Mouse (Mus musculus) CD4-positive, CD25-positive, alpha-beta regulatory T cell, adult 4 months (primary cell): ENCODE results near the gene Tut1. TPM values are rescaled to one million over a fixed set of nuclear protein-coding genes. Genes with fewer than 3 reads are reported as not detected.
"Not testable (repeated sequence)": the region's sequence is repeated elsewhere in the genome, so short reads cannot be mapped to it uniquely, and the experiment has no call there.

Experiments used
- ATAC-seq: one replicate; pipeline ENCODE4 v1.8.0; 2017
- polyA plus RNA-seq, 2 experiments: library from polyadenylated mRNA; unstranded; fragments of 100-300 nt; shearing (Covaris generic); gene quantifications; one replicate each; pipeline ENCODE4 v1.2.1; 2017

Tut1 gene
- polyA plus RNA-seq, 2 experiments from 2014 or later, result 30.3 to 67.9 TPM

- peak; percentile 93 for ATAC-seq
These were observed 30.7 kb downstream of the Tut1 start for GRCm38 (mm10) chr19:8984255-8984868.

GRCm38 (mm10) chr19:8985891-8986290 lies 32.2 kb downstream of the Tut1 start:
- ATAC-seq, result no peak

- ATAC-seq, result no peak
These were observed 34.2 kb downstream of the Tut1 start for GRCm38 (mm10) chr19:8987816-8988215.

GRCm38 (mm10) chr19:8988346-8989065 lies 34.9 kb downstream of the Tut1 start:
- no peak for ATAC-seq

- ATAC-seq, result no peak
These were observed 35.5 kb downstream of the Tut1 start, which contains the start of gene Ahnak for GRCm38 (mm10) chr19:8989066-8989566. TSS of gene Ahnak (plus strand) at chr19:8989284.

- peak; percentile 39 for ATAC-seq
These were observed 36.2 kb downstream of the Tut1 start for GRCm38 (mm10) chr19:8989567-8990431.

- peak; percentile 31 for ATAC-seq
These were observed 36.9 kb downstream of the Tut1 start for GRCm38 (mm10) chr19:8990432-8991102.

- ATAC-seq, result no peak
These were observed 37.7 kb downstream of the Tut1 start for GRCm38 (mm10) chr19:8991245-8991870.

GRCm38 (mm10) chr19:8991871-8992735 lies 38.5 kb downstream of the Tut1 start:
- no peak for ATAC-seq

- ATAC-seq, result peak; percentile 32
These were observed 39.4 kb downstream of the Tut1 start for GRCm38 (mm10) chr19:8992769-8993624.

- no peak for ATAC-seq
These were observed 39.9 kb downstream of the Tut1 start for GRCm38 (mm10) chr19:8993625-8993912.

GRCm38 (mm10) chr19:8994813-8995607 lies 41.4 kb downstream of the Tut1 start:
- ATAC-seq, result no peak

- no peak for ATAC-seq
These were observed 43.0 kb downstream of the Tut1 start for GRCm38 (mm10) chr19:8996601-8997000.

- ATAC-seq, result peak; percentile 92
These were observed 43.9 kb downstream of the Tut1 start for GRCm38 (mm10) chr19:8997546-8997945.

- peak; percentile 17 for ATAC-seq
These were observed 44.9 kb downstream of the Tut1 start for GRCm38 (mm10) chr19:8998546-8998945.

- ATAC-seq, result no peak
These were observed 45.6 kb downstream of the Tut1 start for GRCm38 (mm10) chr19:8999223-8999622.

GRCm38 (mm10) chr19:9006915-9007314 lies 53.3 kb downstream of the Tut1 start:
- not testable (repeated sequence) for ATAC-seq
